Mouse (Mus musculus) G1E (cell line): Measurements from ENCODE around the gene Ap2a1. TPM values are rescaled to one million over a fixed set of nuclear protein-coding genes. Genes with fewer than 3 reads are reported as not detected.

Source experiments
- ATAC-seq: 2 replicates; pipeline ENCODE4 v1.8.0; 2016; ENCODE audit warnings: mild to moderate bottlenecking; ENCODE audit not compliant: insufficient number of reproducible peaks, poor library complexity, low FRiP score, severe bottlenecking; ENCODE audit errors: extremely low read depth
- DNase-seq: peaks from one replicate; pipeline ENCODE4 v3.0.0; 2012; ENCODE audit warnings: low spot score
- H3K27me3 ChIP-seq: 2 replicates; pipeline ENCODE4 v1.6.1; 2012; ENCODE audit warnings: mild to moderate bottlenecking, low read length, inconsistent platforms; ENCODE audit not compliant: insufficient read depth
- H3K36me3 ChIP-seq: replicated peaks from 2 replicates; pipeline ENCODE3; 2012; ENCODE audit warnings: mild to moderate bottlenecking, inconsistent platforms
- H3K4me1 ChIP-seq: 2 replicates; pipeline ENCODE4 v1.6.1; 2012; ENCODE audit warnings: low read depth, low read length, inconsistent platforms, mixed read lengths; ENCODE audit not compliant: insufficient read depth
- H3K4me3 ChIP-seq: 2 replicates; pipeline ENCODE4 v1.5.1; 2012; ENCODE audit warnings: low read depth, mild to moderate bottlenecking, inconsistent platforms, low read length, moderate library complexity, mixed read lengths
- H3K9me3 ChIP-seq: replicated peaks from 2 replicates; pipeline ENCODE4 v1.6.1; 2012; ENCODE audit warnings: inconsistent platforms
- CTCF ChIP-seq: IDR thresholded peaks from 2 replicates; pipeline ENCODE4 v1.5.1; 2012; ENCODE audit warnings: low read depth, low read length, inconsistent platforms, mixed read lengths
- GATA1 ChIP-seq: IDR thresholded peaks from 2 replicates; pipeline ENCODE4 v1.6.1; 2012; ENCODE audit warnings: borderline replicate concordance, low read length, inconsistent platforms, mixed read lengths
- GATA2 ChIP-seq: IDR thresholded peaks from 2 replicates; pipeline ENCODE4 v1.6.1; 2012; ENCODE audit warnings: low read depth, low read length, inconsistent platforms, borderline replicate concordance
- POLR2AphosphoS5 ChIP-seq: IDR thresholded peaks from 2 replicates; pipeline ENCODE4 v1.6.1; 2012; ENCODE audit warnings: low read depth, low read length, inconsistent platforms; ENCODE audit not compliant: insufficient replicate concordance
- TAL1 ChIP-seq: conservative IDR thresholded peaks from 2 replicates; pipeline ENCODE4 v1.6.1; 2012; ENCODE audit warnings: low read depth, low read length, inconsistent platforms, mixed read lengths
- polyA plus RNA-seq: library from polyadenylated mRNA; stranded (reverse); fragments of >175 nt; gene quantifications from 2 replicates; pipeline ENCODE4 v1.2.3, GENCODE M21; 2012
- total RNA-seq, 2 experiments: library from RNA; stranded (forward) in 1 of 2; stranded (reverse) in 1 of 2; fragments of 200-1000 nt in 1 of 2; fragments of >200 nt in 1 of 2; fragmentation: Nextera tagmentation in 1 of 2; gene quantifications; 2 replicates each; pipeline ENCODE4 v1.2.3; 2014 to 2017

Gene Ap2a1
- total and polyA plus RNA-seq, 3 experiments: 19.8 to 98.8 (median 98.0) TPM

- no peak for DNase-seq
- no peak overlapping the region for H3K4me3 ChIP-seq
- H3K36me3 ChIP-seq: no peaks in the 10 kb centered on the region
- H3K9me3 ChIP-seq: peaks cover 3% of the 10 kb centered on the region; the same call in 1 of the 2 replicates
- no peaks in the 10 kb centered on the region for H3K4me1 ChIP-seq
- H3K27me3 ChIP-seq: peaks cover 11% of the 10 kb centered on the region
- no peak for ATAC-seq
- no peak for TF ChIP-seq CTCF
- no peak for TF ChIP-seq GATA1
Measured at GRCm38 (mm10) chr7:44938680-44939079, 9.4 kb upstream of the Ap2a1 start.

GRCm38 (mm10) chr7:44928570-44928969 is 726 bp downstream of the Ap2a1 start:
- DNase-seq (peak; percentile 29), ATAC-seq (0 out of 2 replicates have a peak, but pooled peaks have one; percentile 12)
- peaks cover 41% of the 10 kb centered on the region for H3K4me1 ChIP-seq
- peaks cover 42% of the 10 kb centered on the region for H3K36me3 ChIP-seq
- H3K4me3 ChIP-seq: peak overlapping the region; percentile 95
- H3K9me3 ChIP-seq: no peaks in the 10 kb centered on the region
- no peak for TF ChIP-seq POLR2AphosphoS5
- TF ChIP-seq TAL1: peak; percentile 34; the same call in 1 of the 2 replicates
- no peak for TF ChIP-seq GATA2
- TF ChIP-seq GATA1: no peak
- no peak for TF ChIP-seq CTCF
- H3K27me3 ChIP-seq: no peaks in the 10 kb centered on the region

GRCm38 (mm10) chr7:44925468-44925867 is 3.8 kb downstream of the Ap2a1 start:
- ATAC-seq (no peak), DNase-seq (no peak)
- Histone ChIP-seq H3K4me3 (no peak overlapping the region), H3K27me3 (no peaks in the 10 kb centered on the region), H3K9me3 (no peaks in the 10 kb centered on the region), H3K36me3 (peaks cover 69% of the 10 kb centered on the region), H3K4me1 (peaks cover 50% of the 10 kb centered on the region)
- TF ChIP-seq CTCF (peak; percentile 54), GATA1 (no peak), GATA2 (no peak), POLR2AphosphoS5 (no peak)

- peaks cover 89% of the 10 kb centered on the region for H3K36me3 ChIP-seq
- no peak for TF ChIP-seq GATA2
- TF ChIP-seq GATA1: no peak
- TF ChIP-seq POLR2AphosphoS5: no peak
- no peak for TF ChIP-seq CTCF
- TF ChIP-seq TAL1: no peak
- DNase-seq: no peak
- ATAC-seq: no peak
- peaks cover 33% of the 10 kb centered on the region for H3K4me1 ChIP-seq
- no peaks in the 10 kb centered on the region for H3K9me3 ChIP-seq
- no peaks in the 10 kb centered on the region for H3K27me3 ChIP-seq
- H3K4me3 ChIP-seq: no peak overlapping the region
Measured at GRCm38 (mm10) chr7:44922530-44922929, 6.8 kb downstream of the Ap2a1 start.

GRCm38 (mm10) chr7:44919127-44919526 is 10.2 kb downstream of the Ap2a1 start:
- peaks cover 18% of the 10 kb centered on the region for H3K4me1 ChIP-seq
- TF ChIP-seq GATA1 (no peak), CTCF (no peak), POLR2AphosphoS5 (no peak), GATA2 (no peak), TAL1 (no peak)

GRCm38 (mm10) chr7:44918219-44918618 is 11.1 kb downstream of the Ap2a1 start:
- no peaks in the 10 kb centered on the region for H3K9me3 ChIP-seq
- peaks cover 94% of the 10 kb centered on the region for H3K36me3 ChIP-seq
- H3K27me3 ChIP-seq: no peaks in the 10 kb centered on the region
- ATAC-seq (no peak), DNase-seq (no peak)
- H3K4me1 ChIP-seq: peaks cover 18% of the 10 kb centered on the region
- TF ChIP-seq CTCF (no peak), GATA1 (no peak), GATA2 (no peak), POLR2AphosphoS5 (no peak), TAL1 (no peak)
- no peak overlapping the region for H3K4me3 ChIP-seq

More at GRCm38 (mm10) chr7:44919127-44919526, 10.2 kb downstream of the Ap2a1 start:
- H3K9me3 ChIP-seq: no peaks in the 10 kb centered on the region
- no peak for DNase-seq
- no peak for ATAC-seq
- no peak overlapping the region for H3K4me3 ChIP-seq
- no peaks in the 10 kb centered on the region for H3K27me3 ChIP-seq
- peaks cover 91% of the 10 kb centered on the region for H3K36me3 ChIP-seq

- DNase-seq: no peak
Measured at GRCm38 (mm10) chr7:44916881-44917280, 12.4 kb downstream of the Ap2a1 start.

More at GRCm38 (mm10) chr7:44916881-44917280, 12.4 kb downstream of the Ap2a1 start:
- H3K27me3 ChIP-seq: no peaks in the 10 kb centered on the region
- TF ChIP-seq POLR2AphosphoS5 (no peak), GATA2 (no peak), GATA1 (no peak), CTCF (no peak), TAL1 (no peak)
- ATAC-seq: no peak
- no peak overlapping the region for H3K4me3 ChIP-seq
- H3K4me1 ChIP-seq: peaks cover 11% of the 10 kb centered on the region
- no peaks in the 10 kb centered on the region for H3K9me3 ChIP-seq
- peaks cover 95% of the 10 kb centered on the region for H3K36me3 ChIP-seq
